Mouse (Mus musculus): ENCODE data around the gene Agmo. TPM values are rescaled to one million over a fixed set of nuclear protein-coding genes. Genes with fewer than 3 reads are reported as not detected.

Agmo gene
- polyA plus RNA-seq, 1 experiment = not detected

DNA sequence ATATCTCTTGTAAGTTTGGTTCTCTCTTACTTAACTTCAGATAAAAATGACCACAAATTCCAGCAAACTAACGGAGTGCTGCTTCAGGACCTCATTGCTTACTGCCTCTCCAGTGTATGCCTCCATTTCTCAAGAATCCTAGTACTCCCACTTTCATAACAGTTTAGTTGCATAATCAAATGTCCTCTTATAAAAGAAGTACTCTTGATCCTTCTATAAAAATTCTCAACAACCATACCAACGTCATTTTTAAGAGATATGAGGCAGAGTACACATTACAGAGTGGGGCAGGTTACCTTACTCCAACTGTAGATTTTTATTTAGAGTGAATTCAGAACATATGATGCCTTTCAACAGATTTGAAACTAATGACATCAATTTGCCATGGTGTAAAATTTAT, 15.7 kb downstream of the Agmo start:
- no peaks in the 10 kb centered on the region for H3K36me3 ChIP-seq (ENCODE audit: control insufficient read depth, insufficient read depth, low read length, poor library complexity, severe bottlenecking)
- H3K9ac ChIP-seq (ENCODE audit: low read depth, poor library complexity, severe bottlenecking) = no peak overlapping the region
- TF ChIP-seq EP300 (IDR thresholded peaks at IDR 0.05; ENCODE audit: insufficient read depth, low read depth, low read length) = no peak
- TF ChIP-seq POLR2A (IDR thresholded peaks at IDR 0.05; ENCODE audit: insufficient read depth, low read length) = no peak
- no peak for TF ChIP-seq CTCF (IDR thresholded peaks at IDR 0.05; ENCODE audit: low read depth, low read length)
- no peak overlapping the region for H3K27ac ChIP-seq (ENCODE audit: insufficient read depth, low read length)
- no peaks in the 10 kb centered on the region for H3K27me3 ChIP-seq (ENCODE audit: control insufficient read depth, insufficient read depth, low read length, poor library complexity, severe bottlenecking)
- H3K9me3 ChIP-seq (replicated peaks; ENCODE audit: control insufficient read depth, insufficient read depth, low read length, poor library complexity, severe bottlenecking) = no peaks in the 10 kb centered on the region
- no peak overlapping the region for H3K4me3 ChIP-seq (ENCODE audit: low read depth, low read length)
- H3K4me1 ChIP-seq (ENCODE audit: control insufficient read depth, insufficient read depth, low read length) = no peaks in the 10 kb centered on the region

DNA sequence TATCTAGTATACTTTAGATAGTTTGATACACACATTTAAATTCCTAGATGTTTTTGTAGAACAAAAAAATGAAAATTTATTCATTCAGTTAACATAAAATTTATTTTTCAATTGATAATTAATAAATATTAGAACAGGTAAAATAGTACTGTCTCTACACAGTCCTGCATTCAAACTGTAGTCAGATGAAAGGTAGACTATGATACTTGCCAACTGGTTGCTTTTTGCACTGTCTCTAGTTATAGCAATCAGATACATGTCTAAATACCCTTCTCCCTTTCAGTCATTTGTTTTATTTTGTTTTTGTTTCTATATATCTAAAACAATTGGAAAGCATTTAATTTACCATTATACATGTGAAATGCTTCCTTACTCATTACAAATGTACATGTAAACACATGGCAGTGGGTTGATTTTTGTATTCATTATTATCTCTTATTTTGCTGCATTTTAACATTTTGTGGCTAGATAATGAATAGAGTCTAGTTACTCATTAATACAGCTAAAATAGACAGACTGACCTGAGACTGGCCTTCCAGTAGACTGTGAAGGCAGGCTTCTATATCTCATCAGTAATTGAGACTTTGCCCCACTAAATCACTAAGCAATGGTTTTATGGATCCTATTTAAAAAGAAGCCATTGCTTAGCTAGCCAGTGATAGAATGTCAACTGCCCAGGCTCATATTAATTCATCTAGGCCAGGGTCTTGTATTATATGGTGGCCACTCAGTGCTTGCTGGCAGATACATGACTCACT, 18.5 kb downstream of the Agmo start:
- Histone ChIP-seq H3K9ac (ENCODE audit: low read depth, poor library complexity, severe bottlenecking) (no peak overlapping the region), H3K9me3 (replicated peaks; ENCODE audit: control insufficient read depth, insufficient read depth, low read length, poor library complexity, severe bottlenecking) (no peaks in the 10 kb centered on the region), H3K4me3 (ENCODE audit: low read depth, low read length) (no peak overlapping the region), H3K36me3 (ENCODE audit: control insufficient read depth, insufficient read depth, low read length, poor library complexity, severe bottlenecking) (no peaks in the 10 kb centered on the region), H3K4me1 (ENCODE audit: control insufficient read depth, insufficient read depth, low read length) (no peaks in the 10 kb centered on the region), H3K27ac (ENCODE audit: insufficient read depth, low read length) (no peak overlapping the region), H3K27me3 (ENCODE audit: control insufficient read depth, insufficient read depth, low read length, poor library complexity, severe bottlenecking) (no peaks in the 10 kb centered on the region)
- TF ChIP-seq POLR2A (IDR thresholded peaks at IDR 0.05; ENCODE audit: insufficient read depth, low read length) = no peak
- TF ChIP-seq EP300 (IDR thresholded peaks at IDR 0.05; ENCODE audit: insufficient read depth, low read depth, low read length) = no peak
- TF ChIP-seq CTCF (IDR thresholded peaks at IDR 0.05; ENCODE audit: low read depth, low read length) = no peak

DNA sequence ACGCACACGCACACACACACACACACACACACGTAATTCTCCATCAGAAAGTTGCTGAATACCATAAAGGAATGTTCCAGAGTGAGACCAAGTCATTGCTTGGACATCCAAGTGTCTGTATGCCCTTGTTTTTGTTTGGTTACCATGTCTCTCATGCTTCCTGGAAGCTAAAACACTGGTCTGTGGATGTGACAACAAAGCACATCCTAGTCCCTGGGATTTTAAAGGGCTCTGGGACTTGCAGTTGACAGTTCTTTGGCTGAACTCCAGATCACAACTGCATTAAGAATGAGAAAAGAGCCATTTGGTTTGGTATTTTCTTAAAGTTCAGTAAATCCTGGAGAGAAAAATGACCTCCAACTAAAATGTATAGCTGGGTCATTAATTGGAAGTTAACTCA, 22.2 kb downstream of the Agmo start:
- no peak for TF ChIP-seq CTCF (IDR thresholded peaks at IDR 0.05; ENCODE audit: low read depth, low read length)
- no peak for TF ChIP-seq POLR2A (IDR thresholded peaks at IDR 0.05; ENCODE audit: insufficient read depth, low read length)
- no peak for TF ChIP-seq EP300 (IDR thresholded peaks at IDR 0.05; ENCODE audit: insufficient read depth, low read depth, low read length)
- no peak overlapping the region for H3K9ac ChIP-seq (ENCODE audit: low read depth, poor library complexity, severe bottlenecking)
- no peaks in the 10 kb centered on the region for H3K9me3 ChIP-seq (replicated peaks; ENCODE audit: control insufficient read depth, insufficient read depth, low read length, poor library complexity, severe bottlenecking)
- H3K4me1 ChIP-seq (ENCODE audit: control insufficient read depth, insufficient read depth, low read length) = no peaks in the 10 kb centered on the region
- H3K36me3 ChIP-seq (ENCODE audit: control insufficient read depth, insufficient read depth, low read length, poor library complexity, severe bottlenecking) = no peaks in the 10 kb centered on the region
- no peak overlapping the region for H3K27ac ChIP-seq (ENCODE audit: insufficient read depth, low read length)
- no peak overlapping the region for H3K4me3 ChIP-seq (ENCODE audit: low read depth, low read length)
- no peaks in the 10 kb centered on the region for H3K27me3 ChIP-seq (ENCODE audit: control insufficient read depth, insufficient read depth, low read length, poor library complexity, severe bottlenecking)

DNA sequence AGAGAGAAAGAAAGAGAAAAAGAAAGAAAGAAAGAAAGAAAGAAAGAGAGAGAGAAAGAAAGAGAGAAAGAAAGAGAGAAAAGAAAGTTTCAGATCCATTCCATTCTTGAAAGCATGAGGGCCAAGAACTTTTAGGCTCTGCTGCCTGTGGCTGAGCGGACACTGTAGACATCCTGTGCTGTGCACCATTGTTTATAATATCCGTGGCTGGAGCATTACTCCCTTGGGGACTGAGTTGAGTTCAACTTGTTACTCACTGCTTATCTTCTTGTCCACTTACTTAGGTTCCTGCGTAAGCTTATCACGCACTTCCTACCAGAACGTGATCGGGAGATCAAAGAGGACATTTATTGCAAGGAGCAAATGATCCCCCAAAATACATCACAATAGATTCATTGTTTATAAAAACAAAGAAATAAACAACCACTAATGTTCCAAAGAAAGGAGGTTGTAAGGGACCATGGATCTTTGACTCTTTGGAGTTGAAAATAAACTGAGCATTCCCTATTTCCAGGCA, 27.3 kb downstream of the Agmo start:
- no peak for TF ChIP-seq POLR2A (IDR thresholded peaks at IDR 0.05; ENCODE audit: insufficient read depth, low read length)
- TF ChIP-seq EP300 (IDR thresholded peaks at IDR 0.05; ENCODE audit: insufficient read depth, low read depth, low read length) = no peak
- no peak for TF ChIP-seq CTCF (IDR thresholded peaks at IDR 0.05; ENCODE audit: low read depth, low read length)
- no peak overlapping the region for H3K9ac ChIP-seq (ENCODE audit: low read depth, poor library complexity, severe bottlenecking)
- no peak overlapping the region for H3K4me3 ChIP-seq (ENCODE audit: low read depth, low read length)
- H3K4me1 ChIP-seq (ENCODE audit: control insufficient read depth, insufficient read depth, low read length) = no peaks in the 10 kb centered on the region
- H3K36me3 ChIP-seq (ENCODE audit: control insufficient read depth, insufficient read depth, low read length, poor library complexity, severe bottlenecking) = no peaks in the 10 kb centered on the region
- no peak overlapping the region for H3K27ac ChIP-seq (ENCODE audit: insufficient read depth, low read length)
- H3K9me3 ChIP-seq (replicated peaks; ENCODE audit: control insufficient read depth, insufficient read depth, low read length, poor library complexity, severe bottlenecking) = no peaks in the 10 kb centered on the region
- no peaks in the 10 kb centered on the region for H3K27me3 ChIP-seq (ENCODE audit: control insufficient read depth, insufficient read depth, low read length, poor library complexity, severe bottlenecking)

DNA sequence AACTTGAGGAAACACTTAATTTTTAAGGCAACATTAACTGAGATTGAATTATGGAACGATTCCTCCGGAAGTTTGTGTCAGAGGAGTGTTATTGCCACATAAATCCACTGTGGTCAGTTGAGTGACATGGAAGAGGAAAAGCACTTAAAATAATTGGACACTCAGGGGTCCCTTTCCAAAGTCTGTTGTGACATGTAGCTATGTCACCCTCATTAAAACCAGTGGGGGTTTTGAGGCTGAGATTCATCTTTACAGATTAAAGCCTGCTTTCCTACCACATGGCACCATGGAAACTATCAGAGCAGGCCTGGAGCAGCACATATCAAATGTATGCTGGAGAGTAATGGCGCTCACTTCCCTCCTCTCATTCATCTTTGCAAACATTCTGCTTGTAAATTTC, 31.2 kb downstream of the Agmo start:
- no peaks in the 10 kb centered on the region for H3K9me3 ChIP-seq (replicated peaks; ENCODE audit: control insufficient read depth, insufficient read depth, low read length, poor library complexity, severe bottlenecking)
- H3K4me3 ChIP-seq (ENCODE audit: low read depth, low read length) = no peak overlapping the region
- no peaks in the 10 kb centered on the region for H3K4me1 ChIP-seq (ENCODE audit: control insufficient read depth, insufficient read depth, low read length)
- H3K9ac ChIP-seq (ENCODE audit: low read depth, poor library complexity, severe bottlenecking) = no peak overlapping the region
- no peaks in the 10 kb centered on the region for H3K27me3 ChIP-seq (ENCODE audit: control insufficient read depth, insufficient read depth, low read length, poor library complexity, severe bottlenecking)
- no peaks in the 10 kb centered on the region for H3K36me3 ChIP-seq (ENCODE audit: control insufficient read depth, insufficient read depth, low read length, poor library complexity, severe bottlenecking)
- no peak for TF ChIP-seq POLR2A (IDR thresholded peaks at IDR 0.05; ENCODE audit: insufficient read depth, low read length)
- H3K27ac ChIP-seq (ENCODE audit: insufficient read depth, low read length) = no peak overlapping the region

DNA sequence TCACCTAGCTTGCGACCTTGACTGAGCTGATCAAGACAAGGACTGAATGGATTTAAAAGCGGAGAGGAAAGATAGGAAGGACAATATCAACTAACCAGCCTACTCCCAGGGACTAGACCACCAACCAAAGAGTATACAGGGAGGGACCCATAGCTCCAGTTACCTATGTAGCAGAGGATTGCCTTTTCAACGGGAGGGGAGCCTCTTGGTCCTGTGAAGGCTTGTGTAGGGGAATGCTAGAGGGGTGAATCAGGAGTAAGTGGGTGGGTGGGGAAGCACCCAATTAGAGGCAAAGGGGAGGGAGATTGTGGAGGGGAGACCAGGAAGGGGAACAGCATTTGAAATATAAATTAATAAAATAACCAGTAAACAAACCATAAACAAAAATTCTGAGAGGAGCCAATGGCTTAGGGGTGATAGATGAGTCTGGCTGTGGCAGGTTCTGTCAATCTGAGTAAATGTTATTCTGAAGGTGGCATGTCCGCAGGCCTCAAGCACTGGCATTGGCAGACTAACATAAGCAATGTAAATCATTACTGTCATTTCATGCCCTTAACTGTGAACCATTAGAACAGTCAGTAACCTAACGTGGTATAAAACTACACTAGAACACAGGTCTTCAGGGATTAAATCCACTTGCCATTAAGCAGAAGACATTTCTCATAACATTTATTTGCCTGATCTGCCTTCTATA, 32.7 kb downstream of the Agmo start:
- TF ChIP-seq POLR2A (IDR thresholded peaks at IDR 0.05; ENCODE audit: insufficient read depth, low read length) = no peak
- TF ChIP-seq EP300 (IDR thresholded peaks at IDR 0.05; ENCODE audit: insufficient read depth, low read depth, low read length) = no peak
- no peak for TF ChIP-seq CTCF (IDR thresholded peaks at IDR 0.05; ENCODE audit: low read depth, low read length)
- H3K9me3 ChIP-seq (replicated peaks; ENCODE audit: control insufficient read depth, insufficient read depth, low read length, poor library complexity, severe bottlenecking) = no peaks in the 10 kb centered on the region
- H3K27ac ChIP-seq (ENCODE audit: insufficient read depth, low read length) = no peak overlapping the region
- H3K4me3 ChIP-seq (ENCODE audit: low read depth, low read length) = no peak overlapping the region
- no peaks in the 10 kb centered on the region for H3K36me3 ChIP-seq (ENCODE audit: control insufficient read depth, insufficient read depth, low read length, poor library complexity, severe bottlenecking)
- no peak overlapping the region for H3K9ac ChIP-seq (ENCODE audit: low read depth, poor library complexity, severe bottlenecking)
- no peaks in the 10 kb centered on the region for H3K27me3 ChIP-seq (ENCODE audit: control insufficient read depth, insufficient read depth, low read length, poor library complexity, severe bottlenecking)
- H3K4me1 ChIP-seq (ENCODE audit: control insufficient read depth, insufficient read depth, low read length) = no peaks in the 10 kb centered on the region

Measured in ES-Bruce4 (cell line).